Mouse (Mus musculus): ENCODE measurements around the gene Fam171a1. TPM values are rescaled to one million over a fixed set of nuclear protein-coding genes. Genes with fewer than 3 reads are reported as not detected.
"Not testable (repeated sequence)": the region's sequence is repeated elsewhere in the genome, so short reads cannot be mapped to it uniquely, and the experiment has no call there.

Fam171a1 gene
- polyA plus RNA-seq, 1 experiment from 2014 or later: 32.6 TPM

- Histone ChIP-seq H3K4me1 (no peaks in the 10 kb centered on the region), H3K36me3 (replicated peaks) (peaks cover 31% of the 10 kb centered on the region), H3K9me3 (no peaks in the 10 kb centered on the region), H3K27me3 (ENCODE audit: poor library complexity, severe bottlenecking) (no peaks in the 10 kb centered on the region), H3K27ac (no peak overlapping the region), H3K4me3 (no peak overlapping the region)
- 88% methylated on average over 10 of the region's 10 CpGs for WGBS
- DNase-seq (ENCODE audit: extremely low spot score, low spot score): no peak
These were observed 74.9 kb downstream of the Fam171a1 start for GRCm38 (mm10) chr2:3188745-3189475.

GRCm38 (mm10) chr2:3191149-3191548 is 77.1 kb downstream of the Fam171a1 start:
- WGBS: 85% methylated on average over 6 of the region's 6 CpGs
- H3K27me3 ChIP-seq (ENCODE audit: poor library complexity, severe bottlenecking): no peaks in the 10 kb centered on the region
- no peak for DNase-seq (ENCODE audit: extremely low spot score, low spot score)
- peaks cover 12% of the 10 kb centered on the region for H3K4me1 ChIP-seq
- peaks cover 36% of the 10 kb centered on the region for H3K36me3 ChIP-seq (replicated peaks)
- H3K27ac ChIP-seq: no peak overlapping the region
- no peak overlapping the region for H3K4me3 ChIP-seq
- H3K9me3 ChIP-seq: no peaks in the 10 kb centered on the region

- Histone ChIP-seq H3K36me3 (replicated peaks) (peaks cover 48% of the 10 kb centered on the region), H3K27me3 (ENCODE audit: poor library complexity, severe bottlenecking) (no peaks in the 10 kb centered on the region), H3K9me3 (no peaks in the 10 kb centered on the region), H3K27ac (no peak overlapping the region), H3K4me1 (peaks cover 12% of the 10 kb centered on the region), H3K4me3 (no peak overlapping the region)
- 58% methylated on average over 5 of the region's 5 CpGs for WGBS
- DNase-seq (ENCODE audit: extremely low spot score, low spot score): no peak
These were observed 81.5 kb downstream of the Fam171a1 start for GRCm38 (mm10) chr2:3195511-3195910.

GRCm38 (mm10) chr2:3200422-3200821 is 86.4 kb downstream of the Fam171a1 start:
- no peak overlapping the region for H3K27ac ChIP-seq
- no peak overlapping the region for H3K4me3 ChIP-seq
- no peaks in the 10 kb centered on the region for H3K27me3 ChIP-seq (ENCODE audit: poor library complexity, severe bottlenecking)
- H3K9me3 ChIP-seq: no peaks in the 10 kb centered on the region
- WGBS: 93% methylated on average over 4 of the region's 4 CpGs
- peaks cover 45% of the 10 kb centered on the region for H3K36me3 ChIP-seq (replicated peaks)
- peaks cover 6% of the 10 kb centered on the region for H3K4me1 ChIP-seq
- no peak for DNase-seq (ENCODE audit: extremely low spot score, low spot score)

GRCm38 (mm10) chr2:3206975-3207642 is 93.1 kb downstream of the Fam171a1 start:
- 91% methylated on average over 9 of the region's 9 CpGs for WGBS
- Histone ChIP-seq H3K4me3 (no peak overlapping the region), H3K36me3 (replicated peaks) (peaks cover 18% of the 10 kb centered on the region), H3K4me1 (no peaks in the 10 kb centered on the region), H3K27ac (no peak overlapping the region), H3K27me3 (ENCODE audit: poor library complexity, severe bottlenecking) (no peaks in the 10 kb centered on the region), H3K9me3 (no peaks in the 10 kb centered on the region)
- DNase-seq (ENCODE audit: extremely low spot score, low spot score): no peak

GRCm38 (mm10) chr2:3215480-3215879 is 101.5 kb downstream of the Fam171a1 start:
- H3K36me3 ChIP-seq (replicated peaks): peaks cover 7% of the 10 kb centered on the region; the same call in 1 of the 2 replicates
- 85% methylated on average over 3 of the region's 3 CpGs for WGBS
- no peaks in the 10 kb centered on the region for H3K27me3 ChIP-seq (ENCODE audit: poor library complexity, severe bottlenecking)

GRCm38 (mm10) chr2:3216617-3217016 is 102.6 kb downstream of the Fam171a1 start:
- H3K4me1 ChIP-seq: peaks cover 6% of the 10 kb centered on the region; the same call in 1 of the 2 replicates
- no peak overlapping the region for H3K27ac ChIP-seq
- H3K9me3 ChIP-seq: no peaks in the 10 kb centered on the region
- H3K27me3 ChIP-seq (ENCODE audit: poor library complexity, severe bottlenecking): no peaks in the 10 kb centered on the region
- WGBS: 90% methylated on average over 10 of the region's 10 CpGs
- no peak for DNase-seq (ENCODE audit: extremely low spot score, low spot score)
- H3K36me3 ChIP-seq (replicated peaks): peaks cover 11% of the 10 kb centered on the region; the same call in 1 of the 2 replicates
- H3K4me3 ChIP-seq: no peak overlapping the region

More at GRCm38 (mm10) chr2:3215480-3215879, 101.5 kb downstream of the Fam171a1 start:
- H3K4me3 ChIP-seq: no peak overlapping the region
- no peak for DNase-seq (ENCODE audit: extremely low spot score, low spot score)
- no peak overlapping the region for H3K27ac ChIP-seq
- H3K4me1 ChIP-seq: peaks cover 6% of the 10 kb centered on the region; the same call in 1 of the 2 replicates
- no peaks in the 10 kb centered on the region for H3K9me3 ChIP-seq

GRCm38 (mm10) chr2:3217577-3217976 is 103.6 kb downstream of the Fam171a1 start:
- peaks cover 11% of the 10 kb centered on the region; the same call in 1 of the 2 replicates for H3K36me3 ChIP-seq (replicated peaks)
- not testable (repeated sequence) for H3K9me3 ChIP-seq; H3K27me3 ChIP-seq (ENCODE audit: poor library complexity, severe bottlenecking); DNase-seq (ENCODE audit: extremely low spot score, low spot score); H3K4me1 ChIP-seq; H3K27ac ChIP-seq; H3K4me3 ChIP-seq
- WGBS: 85% methylated on average over 3 of the region's 3 CpGs

- no peak overlapping the region for H3K4me3 ChIP-seq
- no peak for DNase-seq (ENCODE audit: extremely low spot score, low spot score)
- no peaks in the 10 kb centered on the region for H3K27me3 ChIP-seq (ENCODE audit: poor library complexity, severe bottlenecking)
- H3K9me3 ChIP-seq: no peaks in the 10 kb centered on the region
- WGBS: 82% methylated on average over 6 of the region's 6 CpGs
- H3K27ac ChIP-seq: no peak overlapping the region
- H3K36me3 ChIP-seq (replicated peaks): peaks cover 11% of the 10 kb centered on the region; the same call in 1 of the 2 replicates
- peaks cover 6% of the 10 kb centered on the region; the same call in 1 of the 2 replicates for H3K4me1 ChIP-seq
These were observed 104.2 kb downstream of the Fam171a1 start for GRCm38 (mm10) chr2:3218225-3218624.

- H3K36me3 ChIP-seq (replicated peaks): peaks cover 23% of the 10 kb centered on the region
- no peaks in the 10 kb centered on the region for H3K4me1 ChIP-seq
- 84% methylated on average over 4 of the region's 4 CpGs for WGBS
- no peaks in the 10 kb centered on the region for H3K9me3 ChIP-seq
- H3K27ac ChIP-seq: no peak overlapping the region
- no peak for DNase-seq (ENCODE audit: extremely low spot score, low spot score)
- H3K27me3 ChIP-seq (ENCODE audit: poor library complexity, severe bottlenecking): no peaks in the 10 kb centered on the region
- H3K4me3 ChIP-seq: no peak overlapping the region
These were observed 114.5 kb downstream of the Fam171a1 start for GRCm38 (mm10) chr2:3228475-3228874.

GRCm38 (mm10) chr2:3229060-3229459 is 115.0 kb downstream of the Fam171a1 start:
- Histone ChIP-seq H3K27me3 (ENCODE audit: poor library complexity, severe bottlenecking) (no peaks in the 10 kb centered on the region), H3K9me3 (no peaks in the 10 kb centered on the region), H3K4me1 (no peaks in the 10 kb centered on the region), H3K4me3 (no peak overlapping the region), H3K27ac (no peak overlapping the region), H3K36me3 (replicated peaks) (peaks cover 23% of the 10 kb centered on the region)
- peak; percentile 35 for DNase-seq (ENCODE audit: extremely low spot score, low spot score)
- 12% methylated on average over 2 of the region's 2 CpGs for WGBS

- 82% methylated on average over 5 of the region's 5 CpGs for WGBS
- Histone ChIP-seq H3K27me3 (ENCODE audit: poor library complexity, severe bottlenecking) (no peaks in the 10 kb centered on the region), H3K4me1 (no peaks in the 10 kb centered on the region), H3K27ac (no peak overlapping the region), H3K4me3 (no peak overlapping the region), H3K9me3 (no peaks in the 10 kb centered on the region), H3K36me3 (replicated peaks) (no peaks in the 10 kb centered on the region)
- DNase-seq (ENCODE audit: extremely low spot score, low spot score): no peak
These were observed 125.2 kb downstream of the Fam171a1 start for GRCm38 (mm10) chr2:3239255-3239654.

- no peaks in the 10 kb centered on the region for H3K4me1 ChIP-seq
- 87% methylated on average over 3 of the region's 3 CpGs for WGBS
These were observed 130.2 kb downstream of the Fam171a1 start for GRCm38 (mm10) chr2:3244251-3244650.

More at GRCm38 (mm10) chr2:3244251-3244650, 130.2 kb downstream of the Fam171a1 start:
- H3K27me3 ChIP-seq (ENCODE audit: poor library complexity, severe bottlenecking): no peaks in the 10 kb centered on the region
- no peak for DNase-seq (ENCODE audit: extremely low spot score, low spot score)
- no peak overlapping the region for H3K27ac ChIP-seq
- no peak overlapping the region for H3K4me3 ChIP-seq
- H3K9me3 ChIP-seq: no peaks in the 10 kb centered on the region
- H3K36me3 ChIP-seq (replicated peaks): no peaks in the 10 kb centered on the region

Measured in forebrain, embryonic 10.5 days (tissue).